Mouse (Mus musculus) spleen, postnatal 14 days (tissue): ENCODE data around the gene Sh3bp2.
"Not testable (repeated sequence)": the region's sequence is repeated elsewhere in the genome, so short reads cannot be mapped to it uniquely, and the experiment has no call there.

Experiments
- DNase-seq, 2 experiments: peaks; one replicate each; pipeline ENCODE4 v3.0.0; 2021 to 2022; ENCODE audit warnings: low spot score in 2 of 2

Gene Sh3bp2

DNA sequence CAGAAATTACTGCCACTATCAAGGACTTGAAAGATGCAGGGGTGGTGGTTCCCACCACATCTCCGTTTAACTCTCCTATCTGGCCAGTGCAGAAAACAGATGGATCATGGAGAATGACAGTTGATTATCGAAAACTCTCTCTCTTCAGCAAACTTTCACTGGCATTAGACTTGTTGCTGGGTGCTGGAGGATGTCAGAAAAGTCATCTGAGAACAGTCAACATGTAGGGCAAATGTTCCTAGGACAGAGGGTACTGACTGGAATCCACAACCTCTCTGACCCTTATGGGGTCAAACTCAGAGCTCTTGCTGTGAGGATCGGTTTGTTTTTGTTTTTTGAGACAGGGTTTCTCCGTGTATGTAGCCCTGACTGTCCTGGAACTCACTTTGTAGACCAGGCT is 46.9 kb downstream of the Sh3bp2 start:
- DNase-seq: not testable (repeated sequence)

DNA sequence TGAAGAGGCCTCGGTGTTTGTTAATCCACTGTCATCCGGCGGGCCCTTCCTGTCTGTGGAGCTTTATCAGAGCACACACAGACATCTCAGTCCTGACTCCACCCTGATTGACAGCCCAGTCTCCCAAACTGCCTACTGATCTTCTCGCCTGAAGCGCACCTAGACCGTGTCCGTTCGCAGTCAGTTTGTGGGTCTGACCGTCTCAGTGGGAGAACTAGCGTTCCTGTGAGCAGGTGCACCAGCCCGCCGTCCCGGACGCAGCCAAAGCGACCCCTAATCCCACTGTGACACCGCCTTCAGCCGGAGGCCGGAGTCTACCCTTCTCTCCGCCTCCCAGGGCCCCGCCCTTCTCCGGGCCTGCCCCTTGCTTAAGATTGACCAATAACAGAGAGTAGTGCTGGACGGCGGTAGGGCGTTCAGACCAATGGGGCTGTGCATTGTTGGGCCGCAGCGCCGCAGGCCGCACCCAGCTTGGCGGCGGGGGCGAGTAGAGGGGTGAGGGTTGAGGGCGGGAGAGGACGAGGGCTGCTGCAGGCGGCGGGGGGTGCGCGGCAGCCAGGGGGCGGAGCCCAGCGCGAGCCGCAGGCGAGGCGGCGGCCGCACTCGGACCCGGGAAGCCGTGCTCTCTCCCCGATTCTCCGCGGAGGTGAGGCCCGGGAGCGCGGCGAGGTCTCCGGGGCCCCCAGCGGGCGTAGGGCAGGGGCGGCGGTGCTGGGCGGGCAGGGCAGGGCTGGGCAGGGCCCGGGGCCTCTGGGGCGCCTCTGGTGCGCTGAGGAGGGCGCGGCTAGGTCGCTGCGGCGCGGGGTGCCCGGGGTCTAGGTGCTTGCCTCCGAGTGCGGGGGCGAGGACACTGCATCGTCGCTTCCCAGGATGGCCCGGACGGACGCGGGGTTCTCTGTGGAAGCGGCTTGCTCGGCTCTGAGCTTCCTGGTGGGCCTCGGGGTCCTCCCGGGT is 47.9 kb downstream of the Sh3bp2 start, which contains the start of gene Add1:
Gene Add1 (plus strand): TSS at position 397 of the 954 bp plus-strand sequence.
- DNase-seq: peak; percentile 95 to 96

- peak in 1 of 2 experiments; percentile 16 for DNase-seq
Observed at GRCm38 (mm10) chr5:34574721-34575120, 49.1 kb downstream of the Sh3bp2 start.

GRCm38 (mm10) chr5:34576286-34576685 is 50.6 kb downstream of the Sh3bp2 start:
- DNase-seq: no peak

GRCm38 (mm10) chr5:34578038-34578655 is 52.5 kb downstream of the Sh3bp2 start:
- DNase-seq: no peak

DNA sequence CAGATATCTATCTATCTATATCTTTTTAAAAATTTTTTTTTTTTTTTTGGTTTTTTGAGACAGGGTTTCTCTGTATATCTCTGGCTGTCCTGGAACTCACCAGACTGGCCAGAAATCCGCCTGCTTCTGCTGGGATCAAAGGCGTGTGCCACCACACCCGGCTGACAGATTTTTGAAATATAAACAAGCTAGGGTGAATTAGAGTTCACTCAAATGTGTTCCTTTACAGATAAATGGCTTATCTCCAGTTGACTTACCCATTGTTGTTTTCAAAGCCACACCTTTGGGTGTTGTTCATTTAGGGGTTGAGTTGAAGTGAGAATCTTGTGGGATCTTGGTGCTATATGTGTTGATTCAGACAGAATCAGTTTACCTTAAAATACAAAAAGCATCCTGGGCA is 53.7 kb downstream of the Sh3bp2 start:
- no peak for DNase-seq

- DNase-seq: peak in 1 of 2 experiments; percentile 14
Observed at GRCm38 (mm10) chr5:34581671-34582313, 56.2 kb downstream of the Sh3bp2 start.

GRCm38 (mm10) chr5:34582314-34582675 is 56.7 kb downstream of the Sh3bp2 start:
- no peak for DNase-seq

- no peak for DNase-seq
Observed at GRCm38 (mm10) chr5:34585216-34585615, 59.6 kb downstream of the Sh3bp2 start.

GRCm38 (mm10) chr5:34587881-34588280 is 62.2 kb downstream of the Sh3bp2 start:
- DNase-seq: no peak

GRCm38 (mm10) chr5:34590059-34590458 is 64.4 kb downstream of the Sh3bp2 start:
- DNase-seq: no peak

- DNase-seq: no peak
Observed at GRCm38 (mm10) chr5:34590702-34591101, 65.1 kb downstream of the Sh3bp2 start.

DNA sequence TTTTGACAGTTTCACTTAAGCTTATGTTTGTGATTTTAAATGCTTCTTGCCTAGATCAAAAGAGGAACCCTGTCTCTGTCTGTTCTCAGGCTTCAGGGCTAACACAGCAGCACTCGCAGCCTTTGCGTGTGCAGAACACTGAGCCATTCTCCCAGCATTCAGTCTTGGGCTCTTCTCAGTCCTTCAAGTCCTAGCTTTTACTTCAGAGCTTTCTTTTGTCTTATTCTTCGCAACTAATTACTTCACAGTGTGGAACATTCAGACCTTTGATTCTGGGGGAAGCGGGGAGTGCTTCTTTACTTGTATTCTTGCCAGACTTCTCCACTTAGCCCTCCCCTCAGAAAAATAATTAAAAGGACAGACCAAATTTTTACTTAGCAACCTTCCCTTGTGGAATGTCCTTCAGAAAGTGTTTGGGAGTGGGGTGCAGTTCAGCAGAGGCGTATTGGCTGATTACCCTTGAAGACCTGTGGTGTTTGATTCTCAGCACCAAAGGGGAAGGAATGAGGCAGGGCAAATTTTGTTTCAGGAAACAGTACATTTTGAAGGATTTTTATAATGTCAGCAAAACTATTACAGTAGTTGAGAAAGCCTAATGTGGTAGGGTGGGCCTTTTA is 65.9 kb downstream of the Sh3bp2 start:
- DNase-seq: no peak

DNA sequence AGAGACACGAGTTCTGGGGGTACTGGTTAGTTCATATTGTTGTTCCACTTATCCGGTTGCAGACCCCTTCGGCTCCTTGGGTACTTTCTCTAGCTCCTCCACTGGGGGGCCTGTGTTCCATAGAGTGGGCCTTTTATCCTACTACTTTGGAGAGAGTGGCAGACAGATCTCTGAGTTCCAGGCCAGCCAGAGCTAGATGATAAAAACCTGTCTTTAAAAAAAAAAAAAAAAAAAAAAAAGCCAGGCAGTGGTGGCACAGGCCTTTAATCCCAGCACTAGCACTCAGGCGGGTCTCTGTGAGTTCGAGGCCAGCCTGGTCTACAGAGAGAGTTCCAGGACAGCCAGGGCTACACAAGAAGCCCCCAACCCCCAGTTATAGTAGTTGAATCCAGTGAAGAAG is 66.6 kb downstream of the Sh3bp2 start:
- DNase-seq: not testable (repeated sequence)

- no peak for DNase-seq
Observed at GRCm38 (mm10) chr5:34592666-34593065, 67.0 kb downstream of the Sh3bp2 start.

DNA sequence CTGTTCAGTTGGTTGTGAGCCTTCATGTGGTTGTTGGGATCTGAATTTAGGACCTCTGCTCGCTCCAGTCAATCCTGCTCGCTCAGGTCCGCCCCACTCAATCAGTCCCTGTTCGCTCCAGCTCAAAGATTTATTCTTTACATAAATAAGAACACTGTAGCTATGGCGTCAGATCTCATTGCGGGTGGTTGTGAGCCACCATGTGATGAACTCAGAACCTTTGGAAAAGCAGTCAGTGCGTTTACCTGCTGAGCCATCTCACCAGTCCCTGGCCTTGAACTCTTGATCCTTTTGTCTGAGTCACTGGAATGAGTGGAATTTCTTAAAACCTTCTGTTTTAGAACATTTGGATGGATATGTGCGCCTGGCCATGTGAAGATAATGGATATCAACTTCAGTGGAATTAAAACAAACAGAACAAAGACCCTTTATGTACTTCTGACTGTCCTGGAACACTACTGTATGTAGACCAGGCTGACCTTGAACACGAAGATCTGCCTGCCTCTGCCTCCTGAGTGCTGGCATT is 67.6 kb downstream of the Sh3bp2 start:
- DNase-seq: no peak

DNA sequence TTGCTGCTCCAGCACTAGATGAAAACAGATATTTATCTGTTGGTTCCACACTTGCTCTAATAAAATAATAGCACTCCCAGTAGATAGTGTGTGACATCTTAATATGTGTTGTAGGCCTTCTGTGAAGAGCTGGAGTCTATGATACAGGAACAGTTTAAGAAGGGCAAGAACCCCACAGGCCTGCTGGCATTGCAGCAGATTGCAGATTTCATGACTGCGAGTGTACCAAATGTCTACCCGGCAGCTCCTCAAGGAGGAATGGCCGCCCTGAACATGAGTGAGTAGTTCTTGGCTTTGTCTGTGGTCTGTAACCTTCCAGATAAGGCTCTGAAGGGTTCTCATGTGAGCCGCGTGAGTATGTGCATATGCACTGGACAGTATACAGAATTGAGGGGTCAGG is 78.9 kb downstream of the Sh3bp2 start:
- no peak for DNase-seq

DNA sequence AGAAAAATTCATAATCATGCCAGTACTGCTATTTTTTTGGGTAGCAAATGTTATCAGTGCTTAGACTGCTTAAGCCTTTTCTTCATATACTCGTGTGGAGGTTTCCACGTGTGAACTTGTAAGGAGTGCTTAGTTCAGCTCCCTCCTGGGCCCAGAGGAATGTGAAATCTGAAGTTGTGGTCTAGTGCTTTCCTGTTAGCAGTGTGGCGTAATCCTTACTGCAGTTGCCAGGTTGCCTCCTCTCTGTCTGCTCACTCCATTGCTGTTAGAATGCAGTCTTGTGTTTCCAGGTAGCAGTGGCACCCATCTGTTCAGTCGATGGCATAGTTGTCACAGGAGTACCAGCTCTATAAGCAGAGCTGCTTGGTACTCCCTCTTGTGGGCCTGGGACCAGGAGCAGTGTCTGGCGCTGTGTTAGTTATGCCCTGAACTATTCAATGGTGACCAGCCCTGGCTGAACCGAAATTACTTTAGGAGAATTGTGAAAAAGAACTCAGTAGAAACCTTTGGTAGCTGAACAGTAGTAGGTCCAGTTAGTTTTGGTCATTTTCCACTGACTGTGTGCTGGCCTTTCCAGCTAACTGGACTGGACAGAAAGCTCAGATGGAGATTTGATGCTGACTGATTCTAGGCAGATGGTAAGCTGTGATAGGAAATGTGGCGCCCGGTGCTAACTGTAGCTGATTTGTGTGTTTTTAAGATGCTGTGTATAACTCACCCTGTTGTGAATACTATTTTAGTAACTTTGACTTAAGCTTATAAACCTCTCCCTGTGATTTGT is 81.7 kb downstream of the Sh3bp2 start:
- DNase-seq: no peak

DNA sequence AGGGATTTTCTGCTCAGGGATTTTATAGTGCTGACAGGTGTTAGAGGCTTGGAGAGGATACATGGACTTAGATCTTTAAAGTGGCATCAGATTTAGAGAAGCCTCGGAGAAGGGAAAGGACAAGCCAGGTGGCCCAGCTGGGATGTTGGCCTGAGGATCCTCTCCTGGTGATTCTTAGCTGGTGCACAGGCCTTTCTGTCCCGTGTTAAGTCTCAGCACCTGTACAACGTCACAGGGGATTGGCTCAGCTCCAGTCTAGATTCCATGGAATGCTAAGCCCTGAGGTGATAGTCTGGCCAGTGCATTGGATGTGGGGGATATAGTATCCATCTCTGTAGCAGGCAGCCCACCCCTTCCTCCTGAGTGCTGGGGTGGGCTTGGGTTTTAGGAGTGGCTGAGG is 82.6 kb downstream of the Sh3bp2 start:
- DNase-seq: no peak

- DNase-seq: no peak
Observed at GRCm38 (mm10) chr5:34609966-34610365, 84.3 kb downstream of the Sh3bp2 start.
